Mouse (Mus musculus): ENCODE results near the gene Kcne2. TPM values are rescaled to one million over a fixed set of nuclear protein-coding genes. Genes with fewer than 3 reads are reported as not detected.
A peak's percentile ranks its signal among the peaks of the same experiment; 100 is the strongest.

Kcne2 gene
- polyA plus RNA-seq, 1 experiment from 2014 or later: 0.41 TPM

DNA sequence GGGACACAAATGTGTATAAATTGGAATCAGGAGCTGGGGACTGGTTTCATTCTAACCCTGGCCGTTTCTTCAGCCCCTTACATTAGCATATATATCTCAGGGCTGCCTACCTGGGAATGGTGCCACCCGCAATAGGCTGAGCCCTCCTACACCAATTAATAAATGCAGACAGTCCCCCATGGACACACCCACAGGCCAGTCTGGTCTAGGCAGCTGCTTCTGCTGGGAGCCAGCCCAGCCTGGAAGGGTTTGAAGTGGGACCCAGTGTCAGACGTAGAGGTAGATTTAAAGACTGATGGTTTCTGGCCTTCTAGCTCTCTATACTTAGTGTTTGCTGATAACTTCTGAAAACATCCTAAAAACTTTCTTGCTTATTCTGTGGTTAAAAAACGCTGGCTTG lies 16.9 kb downstream of the Kcne2 start:
- H3K4me3 ChIP-seq: no peak overlapping the region
- 51% methylated on average over 4 of the region's 4 CpGs for WGBS
- no peak overlapping the region for H3K4me2 ChIP-seq
- H3K36me3 ChIP-seq: peaks cover 57% of the 10 kb centered on the region
- no peak overlapping the region for H3K27ac ChIP-seq
- H3K4me1 ChIP-seq: no peaks in the 10 kb centered on the region
- no peak overlapping the region for H3K9ac ChIP-seq
- ATAC-seq (ENCODE audit: insufficient number of reproducible peaks, insufficient read depth, low FRiP score, low TSS enrichment, low read depth): no peak
- H3K9me3 ChIP-seq: no peaks in the 10 kb centered on the region
- H3K27me3 ChIP-seq: no peaks in the 10 kb centered on the region

DNA sequence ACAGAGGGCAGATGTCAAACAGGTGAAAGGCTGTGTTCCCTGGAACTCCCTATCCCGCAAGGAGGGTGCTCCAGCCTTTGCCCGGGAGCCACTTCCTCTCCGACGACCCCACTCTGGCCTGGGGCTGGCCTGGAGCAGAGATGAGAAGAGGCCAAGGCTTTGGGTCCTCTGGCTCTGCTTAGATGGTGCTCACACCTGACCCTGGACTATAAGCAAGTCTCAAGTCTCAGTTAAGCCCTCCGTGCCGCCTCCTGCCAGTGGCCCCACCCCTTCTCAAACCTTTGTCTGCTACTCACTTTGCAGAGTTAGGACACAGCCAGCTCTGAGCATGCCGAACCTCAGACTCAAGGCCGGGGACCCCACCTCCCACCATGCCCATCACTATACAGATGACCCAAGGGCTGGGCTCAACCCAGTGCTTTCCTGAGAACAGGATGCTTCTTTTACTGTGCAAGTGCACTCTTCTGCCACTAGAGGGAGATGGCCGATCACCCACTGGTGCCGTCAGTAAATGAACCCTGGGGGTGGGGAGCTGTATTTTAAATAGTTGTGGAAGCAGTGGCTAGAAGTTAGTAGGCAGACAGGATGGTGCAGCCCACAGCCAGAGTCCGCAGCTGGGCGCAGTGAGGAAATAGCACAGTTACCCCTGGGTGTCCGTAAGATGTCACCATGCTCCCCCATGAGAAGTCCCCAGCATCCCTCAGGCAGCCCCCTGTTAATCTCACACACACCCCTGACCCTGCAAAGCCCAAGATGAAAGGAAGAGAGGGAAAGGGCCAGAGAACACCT lies 22.0 kb downstream of the Kcne2 start:
- Histone ChIP-seq H3K9me3 (no peaks in the 10 kb centered on the region), H3K9ac (no peak overlapping the region), H3K27me3 (no peaks in the 10 kb centered on the region), H3K4me3 (no peak overlapping the region), H3K27ac (no peak overlapping the region), H3K36me3 (peaks cover 43% of the 10 kb centered on the region), H3K4me1 (peaks cover 3% of the 10 kb centered on the region; the same call in 1 of the 2 replicates), H3K4me2 (no peak overlapping the region)
- WGBS: 41% methylated on average over 13 of the region's 13 CpGs
- ATAC-seq (ENCODE audit: insufficient number of reproducible peaks, insufficient read depth, low FRiP score, low TSS enrichment, low read depth): peak; percentile 76; the same call in 1 of the 2 replicates

DNA sequence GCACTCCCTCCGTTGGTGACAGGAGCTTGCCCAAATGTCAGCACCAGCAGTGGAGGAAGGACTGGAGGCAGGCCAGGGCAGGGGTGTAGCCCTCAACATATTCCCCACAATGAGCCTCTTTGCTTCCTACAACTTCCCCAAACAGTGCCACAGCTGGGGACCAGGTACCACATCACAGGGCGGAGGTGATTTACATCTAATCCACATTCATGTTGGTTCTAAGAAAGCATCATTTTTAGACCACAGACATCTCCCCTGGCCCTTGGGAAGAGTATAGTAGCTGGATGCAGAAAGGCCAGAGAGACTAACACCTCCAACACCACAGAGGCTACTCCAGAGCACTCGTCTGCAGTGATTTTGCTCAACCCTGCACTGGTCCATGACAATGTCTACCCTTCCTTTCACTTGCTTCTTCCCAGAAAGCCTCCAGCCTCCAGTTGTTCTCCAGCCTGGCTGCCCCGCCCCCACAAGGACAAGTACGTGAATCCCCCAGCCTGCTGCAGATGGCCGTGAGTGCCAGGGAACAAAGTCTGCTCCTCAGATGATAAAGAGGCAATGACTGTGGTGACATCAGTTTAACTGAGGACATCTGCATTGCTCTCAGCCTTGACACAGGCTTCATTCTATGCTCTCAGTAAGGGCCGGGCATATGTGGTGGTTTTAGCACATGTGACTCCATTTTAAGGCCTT lies 24.0 kb downstream of the Kcne2 start:
- no peak overlapping the region for H3K4me2 ChIP-seq
- no peak overlapping the region for H3K4me3 ChIP-seq
- H3K4me1 ChIP-seq: peaks cover 3% of the 10 kb centered on the region; the same call in 1 of the 2 replicates
- 75% methylated on average over 7 of the region's 7 CpGs for WGBS
- ATAC-seq (ENCODE audit: insufficient number of reproducible peaks, insufficient read depth, low FRiP score, low TSS enrichment, low read depth): no peak
- peaks cover 32% of the 10 kb centered on the region for H3K36me3 ChIP-seq
- H3K27ac ChIP-seq: no peak overlapping the region
- H3K9me3 ChIP-seq: no peaks in the 10 kb centered on the region
- no peak overlapping the region for H3K9ac ChIP-seq
- H3K27me3 ChIP-seq: no peaks in the 10 kb centered on the region

DNA sequence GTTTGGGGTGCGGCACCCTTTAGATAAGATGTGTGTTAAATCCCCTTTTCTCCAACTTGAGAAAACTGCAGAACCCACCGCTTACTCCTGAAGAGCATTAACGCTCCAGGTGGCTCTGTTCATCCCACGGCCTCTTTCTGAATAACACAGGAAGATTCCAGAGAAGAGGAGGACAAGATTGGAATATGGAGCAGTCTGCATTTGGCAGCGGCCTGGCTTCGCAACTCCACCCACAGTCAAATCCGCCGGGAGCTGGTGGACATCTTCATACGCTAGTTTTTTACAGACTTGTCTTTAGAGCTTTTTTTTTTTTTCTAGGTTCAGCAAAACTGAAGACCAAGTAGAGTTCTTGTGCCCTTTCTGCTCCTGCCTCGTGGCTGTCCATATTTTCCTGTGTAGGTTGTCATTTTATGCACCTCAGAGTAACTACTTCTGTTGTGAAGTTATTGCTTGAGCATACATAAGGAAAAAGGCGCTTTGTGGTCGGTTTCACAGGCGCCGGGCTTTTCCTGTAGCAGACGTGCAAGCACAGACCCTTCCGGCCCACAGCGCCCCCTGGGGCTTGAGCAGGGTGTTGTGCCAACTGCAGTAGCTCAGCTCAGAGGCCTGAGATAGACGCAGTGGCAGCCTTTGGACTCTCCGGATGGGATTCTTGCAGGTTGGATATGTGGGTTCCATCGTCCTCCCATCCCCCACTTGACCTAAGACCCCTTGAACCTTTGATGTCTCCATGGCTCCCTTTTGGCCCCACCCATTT lies 27.3 kb downstream of the Kcne2 start:
- no peaks in the 10 kb centered on the region for H3K27me3 ChIP-seq
- no peak overlapping the region for H3K4me3 ChIP-seq
- H3K36me3 ChIP-seq: peaks cover 9% of the 10 kb centered on the region; the same call in 1 of the 2 replicates
- no peak overlapping the region for H3K27ac ChIP-seq
- no peaks in the 10 kb centered on the region for H3K9me3 ChIP-seq
- 60% methylated on average over 20 of the region's 20 CpGs for WGBS
- no peak overlapping the region for H3K9ac ChIP-seq
- no peak overlapping the region for H3K4me2 ChIP-seq
- no peak for ATAC-seq (ENCODE audit: insufficient number of reproducible peaks, insufficient read depth, low FRiP score, low TSS enrichment, low read depth)
- H3K4me1 ChIP-seq: 0 out of 2 replicates have a peak, but pooled peaks cover 3% of the 10 kb centered on the region

DNA sequence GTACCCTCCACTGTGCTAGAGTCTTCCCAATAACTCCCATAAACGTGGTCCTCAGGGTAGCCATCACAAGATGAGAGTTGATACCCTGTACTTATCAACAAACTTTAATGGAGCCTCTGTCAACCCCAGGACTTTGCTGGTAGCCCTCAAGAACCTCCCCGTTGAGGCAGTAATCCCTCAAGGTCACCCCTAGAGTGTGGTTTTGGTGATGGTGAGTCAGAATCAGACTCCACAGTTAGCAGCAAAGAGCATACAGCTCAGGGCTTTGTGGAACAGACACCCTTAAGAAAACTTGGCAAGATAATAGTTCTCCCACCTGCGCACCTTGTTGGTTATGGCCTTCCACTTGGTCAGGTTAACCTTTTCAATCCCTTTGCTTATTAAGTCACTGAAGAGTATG lies 28.2 kb downstream of the Kcne2 start:
- Histone ChIP-seq H3K4me2 (no peak overlapping the region), H3K9me3 (no peaks in the 10 kb centered on the region), H3K27ac (no peak overlapping the region), H3K36me3 (peaks cover 9% of the 10 kb centered on the region; the same call in 1 of the 2 replicates), H3K4me3 (no peak overlapping the region), H3K4me1 (0 out of 2 replicates have a peak, but pooled peaks cover 3% of the 10 kb centered on the region), H3K27me3 (no peaks in the 10 kb centered on the region), H3K9ac (no peak overlapping the region)
- no peak for ATAC-seq (ENCODE audit: insufficient number of reproducible peaks, insufficient read depth, low FRiP score, low TSS enrichment, low read depth)
- 84% methylated on average over 3 of the region's 3 CpGs for WGBS

DNA sequence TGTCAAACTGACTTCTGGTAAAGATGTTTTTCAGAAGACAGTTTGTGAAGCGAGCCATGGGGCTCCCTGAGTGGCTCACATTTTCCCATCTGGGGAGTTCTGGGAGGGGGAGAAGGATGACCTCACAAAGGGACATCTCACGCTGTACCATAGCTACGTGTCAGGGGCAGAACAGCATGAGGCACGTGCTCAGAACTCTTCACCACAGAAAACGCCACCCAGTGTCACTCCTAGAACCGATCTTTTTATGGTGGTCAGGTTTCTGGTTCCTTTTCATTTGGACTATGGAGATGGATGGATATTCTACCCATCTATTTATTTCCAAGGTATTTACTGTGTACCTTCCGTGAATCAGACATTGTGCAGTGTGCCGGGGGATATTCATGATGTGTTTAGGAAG lies 29.2 kb downstream of the Kcne2 start, which contains the start of gene Fam243:
Fam243 (minus strand) TSS at position 101 of the 400 bp plus-strand sequence.
- no peaks in the 10 kb centered on the region for H3K9me3 ChIP-seq
- no peak within 1 kb of the TSS for H3K9ac ChIP-seq
- H3K4me2 ChIP-seq: no peak within 1 kb of the TSS
- H3K27ac ChIP-seq: no peak within 1 kb of the TSS
- peaks cover 9% of the 10 kb centered on the region; the same call in 1 of the 2 replicates for H3K36me3 ChIP-seq
- no peak for ATAC-seq (ENCODE audit: insufficient number of reproducible peaks, insufficient read depth, low FRiP score, low TSS enrichment, low read depth)
- WGBS: 91% methylated on average over 8 of the region's 8 CpGs
- no peak within 1 kb of the TSS for H3K4me3 ChIP-seq
- H3K27me3 ChIP-seq: no peaks in the 10 kb centered on the region
- H3K4me1 ChIP-seq: 0 out of 2 replicates have a peak, but pooled peaks cover 3% of the 10 kb centered on the region

DNA sequence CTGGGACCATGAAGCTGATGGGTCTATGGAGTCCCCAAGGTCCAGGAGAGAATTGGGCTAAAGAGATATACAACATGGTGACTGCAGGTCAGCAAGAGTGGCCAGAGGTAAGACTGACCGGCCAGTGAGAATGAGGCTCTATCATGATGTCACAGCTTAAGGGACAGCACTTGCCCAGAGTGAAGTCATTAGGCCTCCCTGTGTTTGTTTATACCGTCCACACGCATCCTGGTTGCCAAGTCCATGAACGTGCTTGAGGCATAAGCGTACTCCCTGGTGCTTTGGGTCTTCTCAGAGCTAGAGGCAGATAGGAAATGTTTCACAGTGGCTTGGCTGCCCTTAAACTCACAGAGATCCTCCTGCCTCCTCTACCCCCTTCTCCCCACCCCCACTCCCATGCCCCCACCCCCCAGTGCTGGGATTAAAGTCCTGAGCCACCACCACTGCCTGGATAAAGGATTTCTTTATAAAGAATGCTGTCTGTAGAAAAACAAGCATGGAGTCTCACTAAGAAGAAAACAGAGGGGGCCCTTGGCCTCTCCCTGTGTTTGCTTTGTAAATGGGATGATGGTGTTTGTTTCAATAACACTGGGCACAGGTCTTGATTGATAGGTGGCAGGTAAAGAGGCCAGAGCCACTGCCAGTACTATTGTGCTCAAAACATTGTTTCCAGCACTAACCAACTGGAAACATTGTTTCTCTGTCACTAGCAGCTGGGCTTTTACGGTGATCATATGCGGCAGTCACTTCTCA lies 32.3 kb downstream of the Kcne2 start:
- no peak for ATAC-seq (ENCODE audit: insufficient number of reproducible peaks, insufficient read depth, low FRiP score, low TSS enrichment, low read depth)
- no peak overlapping the region for H3K4me2 ChIP-seq
- H3K36me3 ChIP-seq: no peaks in the 10 kb centered on the region
- H3K9ac ChIP-seq: no peak overlapping the region
- H3K27me3 ChIP-seq: no peaks in the 10 kb centered on the region
- 0 out of 2 replicates have a peak, but pooled peaks cover 3% of the 10 kb centered on the region for H3K4me1 ChIP-seq
- no peak overlapping the region for H3K4me3 ChIP-seq
- no peak overlapping the region for H3K27ac ChIP-seq
- 43% methylated on average over 7 of the region's 7 CpGs for WGBS
- H3K9me3 ChIP-seq: no peaks in the 10 kb centered on the region

DNA sequence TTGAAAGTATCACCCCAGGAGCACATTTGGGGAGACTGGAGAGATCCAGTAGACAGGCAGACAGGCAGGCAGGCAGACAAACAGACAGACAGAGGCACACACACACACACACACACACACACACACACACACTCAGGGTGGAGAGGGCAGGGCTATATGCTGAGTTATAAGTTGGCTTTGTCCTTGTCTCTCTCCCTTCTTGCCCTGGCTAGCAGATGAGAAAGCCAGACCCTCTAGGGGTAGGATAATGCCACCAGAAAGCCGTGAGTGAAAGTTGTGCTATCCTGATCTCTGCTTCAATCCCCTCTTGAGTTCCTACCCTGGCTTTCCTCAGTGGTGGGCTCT lies 32.8 kb downstream of the Kcne2 start:
- H3K4me1 ChIP-seq: 0 out of 2 replicates have a peak, but pooled peaks cover 5% of the 10 kb centered on the region
- H3K4me2 ChIP-seq: no peak overlapping the region
- H3K9ac ChIP-seq: no peak overlapping the region
- no peaks in the 10 kb centered on the region for H3K27me3 ChIP-seq
- no peaks in the 10 kb centered on the region for H3K36me3 ChIP-seq
- no peak overlapping the region for H3K4me3 ChIP-seq
- WGBS: 35% methylated on average over 1 of the region's 1 CpGs
- ATAC-seq (ENCODE audit: insufficient number of reproducible peaks, insufficient read depth, low FRiP score, low TSS enrichment, low read depth): no peak
- no peak overlapping the region for H3K27ac ChIP-seq
- no peaks in the 10 kb centered on the region for H3K9me3 ChIP-seq

DNA sequence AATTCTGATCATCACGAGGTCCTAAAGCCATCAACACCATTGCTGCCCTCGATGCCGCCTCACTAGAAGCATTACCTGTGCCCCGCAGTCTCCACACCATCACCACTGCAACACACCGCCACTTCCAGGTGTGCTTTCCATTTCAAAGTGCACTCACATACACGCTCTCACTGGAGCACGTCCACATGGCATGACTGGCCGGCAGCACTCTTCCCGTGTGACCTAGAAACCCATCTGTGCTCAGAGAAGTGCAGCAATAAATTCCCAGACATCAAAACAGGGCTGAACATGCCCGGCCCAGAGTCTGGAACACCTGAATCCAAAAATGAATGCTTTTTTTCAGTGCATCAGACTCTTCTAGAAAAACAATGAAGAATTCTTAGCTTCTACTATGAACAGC lies 35.7 kb downstream of the Kcne2 start:
- Histone ChIP-seq H3K9me3 (no peaks in the 10 kb centered on the region), H3K27ac (no peak overlapping the region), H3K4me2 (no peak overlapping the region), H3K36me3 (no peaks in the 10 kb centered on the region), H3K4me1 (peaks cover 17% of the 10 kb centered on the region; the same call in 1 of the 2 replicates), H3K4me3 (no peak overlapping the region), H3K9ac (no peak overlapping the region), H3K27me3 (no peaks in the 10 kb centered on the region)
- no peak for ATAC-seq (ENCODE audit: insufficient number of reproducible peaks, insufficient read depth, low FRiP score, low TSS enrichment, low read depth)
- 88% methylated on average over 10 of the region's 10 CpGs for WGBS

DNA sequence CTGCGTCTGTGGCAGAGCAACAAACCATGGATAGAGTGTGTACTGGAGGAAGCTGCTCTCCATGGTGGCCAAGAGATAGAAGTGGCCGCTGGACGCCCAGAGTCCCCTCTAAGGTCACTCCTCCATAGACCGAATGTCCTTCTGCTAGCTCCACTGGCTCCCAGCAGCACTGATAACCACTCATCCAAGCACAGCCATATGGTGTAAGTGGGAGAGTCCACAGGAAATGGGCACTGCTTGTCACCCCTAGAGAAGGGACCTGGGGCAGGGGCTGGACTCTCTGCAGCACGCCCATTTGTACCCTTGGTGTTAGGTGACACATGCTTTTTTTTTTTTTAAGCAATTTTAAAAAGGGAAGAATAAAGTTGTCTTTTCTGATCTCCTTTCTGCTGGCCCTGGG lies 38.8 kb downstream of the Kcne2 start:
- no peak overlapping the region for H3K4me3 ChIP-seq

DNA sequence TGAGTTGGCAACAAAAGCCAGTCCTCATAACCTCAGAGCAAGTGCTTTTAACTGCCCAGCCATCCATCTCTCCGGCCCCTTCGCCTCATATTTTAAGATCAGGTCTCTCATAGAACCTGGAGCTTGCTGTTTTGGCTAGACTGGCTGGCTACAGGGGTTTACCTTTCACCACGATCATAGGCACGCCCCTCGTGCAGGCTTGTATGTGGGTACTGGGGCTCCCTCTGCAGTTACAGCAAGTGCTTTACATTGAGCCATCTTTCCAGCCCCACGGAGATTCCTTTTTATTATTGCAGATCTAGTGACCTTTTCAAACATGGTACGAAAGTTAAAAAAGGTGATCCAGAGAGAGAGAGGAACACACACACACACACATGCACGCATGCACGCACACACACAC lies 42.4 kb downstream of the Kcne2 start:
- no peak overlapping the region for H3K9ac ChIP-seq
- H3K36me3 ChIP-seq: no peaks in the 10 kb centered on the region
- H3K4me1 ChIP-seq: peaks cover 19% of the 10 kb centered on the region; the same call in 1 of the 2 replicates
- ATAC-seq (ENCODE audit: insufficient number of reproducible peaks, insufficient read depth, low FRiP score, low TSS enrichment, low read depth): no peak
- WGBS: 61% methylated on average over 9 of the region's 9 CpGs
- no peaks in the 10 kb centered on the region for H3K9me3 ChIP-seq
- no peak overlapping the region for H3K27ac ChIP-seq
- no peak overlapping the region for H3K4me3 ChIP-seq
- H3K27me3 ChIP-seq: peaks cover 12% of the 10 kb centered on the region; the same call in 1 of the 2 replicates
- H3K4me2 ChIP-seq: no peak overlapping the region

More for the DNA sequence above, 38.8 kb downstream of the Kcne2 start:
- no peaks in the 10 kb centered on the region for H3K9me3 ChIP-seq
- H3K4me1 ChIP-seq: peaks cover 19% of the 10 kb centered on the region; the same call in 1 of the 2 replicates
- ATAC-seq (ENCODE audit: insufficient number of reproducible peaks, insufficient read depth, low FRiP score, low TSS enrichment, low read depth): no peak
- H3K4me2 ChIP-seq: no peak overlapping the region
- 82% methylated on average over 5 of the region's 5 CpGs for WGBS
- no peak overlapping the region for H3K9ac ChIP-seq
- peaks cover 5% of the 10 kb centered on the region; the same call in 1 of the 2 replicates for H3K27me3 ChIP-seq
- no peak overlapping the region for H3K27ac ChIP-seq
- H3K36me3 ChIP-seq: no peaks in the 10 kb centered on the region
